In genomic region chr9:16114821-16115485, GRCm38 (mm10) we compare ENCODE assay signal across 8 mouse cellular contexts.
DNase-seq lines count a peak whose midpoint lies in the region; ATAC-seq and TF ChIP-seq lines count a peak whose summit lies in the region.

No protein-coding gene starts in this region.

- TF ChIP-seq CTCF in kidney, adult 2 months (conservative IDR thresholded peaks at IDR 0.05; ENCODE audit: insufficient read depth, insufficient read length, low read depth, low read length), result no peak
- TF ChIP-seq CTCF in lung, postnatal 0 days (IDR thresholded peaks at IDR 0.05), result no peak
- no peak for TF ChIP-seq CTCF in thymus, adult 2 months (IDR thresholded peaks at IDR 0.05; ENCODE audit: borderline replicate concordance, control insufficient read depth, extremely low read depth, insufficient read depth, low read length, poor library complexity)

- H3K27me3 ChIP-seq in hindbrain, embryonic 16.5 days (replicated peaks; ENCODE audit: control insufficient read depth, insufficient read depth, low read length), result no peaks in the 10 kb centered on the region
- H3K27me3 ChIP-seq in hindbrain, embryonic 12.5 days, result no peaks in the 10 kb centered on the region
- no peaks in the 10 kb centered on the region for H3K27me3 ChIP-seq in kidney, adult 2 months (replicated peaks; ENCODE audit: control insufficient read depth, insufficient read depth, low read length)
- no peaks in the 10 kb centered on the region for H3K27me3 ChIP-seq in lung, postnatal 0 days (replicated peaks; ENCODE audit: insufficient read depth, low read length)
- H3K27me3 ChIP-seq in thymus, adult 2 months (ENCODE audit: control insufficient read depth, insufficient read depth, low read length), result no peaks in the 10 kb centered on the region

- peak; percentile 74 for DNase-seq in heart, adult 8-10 months (ENCODE audit: low spot score)
- peak; percentile 22 for DNase-seq in kidney, adult 2 months
- peak; percentile 64 for DNase-seq in lung, postnatal 0 days (ENCODE audit: low spot score)
- no peak for DNase-seq in embryo, embryonic 11 days
- DNase-seq in thymus, adult 2 months, result no peak

- no peak overlapping the region for H3K27ac ChIP-seq in hindbrain, embryonic 16.5 days (ENCODE audit: low read depth, low read length)
- no peak overlapping the region for H3K27ac ChIP-seq in hindbrain, embryonic 12.5 days
- H3K27ac ChIP-seq in kidney, adult 2 months (ENCODE audit: insufficient read depth, low read depth, low read length), result 0 out of 2 replicates have a peak overlapping the region, but pooled peaks have one; percentile 12
- H3K27ac ChIP-seq in lung, postnatal 0 days (ENCODE audit: low read length), result no peak overlapping the region
- H3K27ac ChIP-seq in thymus, adult 2 months (ENCODE audit: control insufficient read depth, insufficient read depth, low read length), result no peak overlapping the region

- peak; percentile 45; the same call in 1 of the 2 replicates for ATAC-seq in hindbrain, embryonic 16.5 days
- no peak for ATAC-seq in hindbrain, embryonic 12.5 days (ENCODE audit: low FRiP score)
- ATAC-seq in lung, postnatal 0 days, result peak; percentile 80
- ATAC-seq in cerebellum, adult (ENCODE audit: insufficient number of reproducible peaks, low FRiP score, low TSS enrichment), result no peak

- TF ChIP-seq EP300 in lung, postnatal 0 days (IDR thresholded peaks at IDR 0.05), result peak; percentile 71

- H3K4me3 ChIP-seq in hindbrain, embryonic 16.5 days (ENCODE audit: low read length), result no peak overlapping the region
- no peak overlapping the region for H3K4me3 ChIP-seq in hindbrain, embryonic 12.5 days
- H3K4me3 ChIP-seq in kidney, adult 2 months (ENCODE audit: insufficient read depth, low read depth, low read length), result no peak overlapping the region
- no peak overlapping the region for H3K4me3 ChIP-seq in lung, postnatal 0 days (ENCODE audit: low read depth, low read length)
- no peak overlapping the region for H3K4me3 ChIP-seq in thymus, adult 2 months (ENCODE audit: control insufficient read depth, insufficient read depth, low read length)

- no peak overlapping the region for H3K4me2 ChIP-seq in hindbrain, embryonic 16.5 days (ENCODE audit: low read length)
- H3K4me2 ChIP-seq in hindbrain, embryonic 12.5 days (replicated peaks), result no peak overlapping the region
- H3K4me2 ChIP-seq in lung, postnatal 0 days (replicated peaks; ENCODE audit: low read depth, low read length), result no peak overlapping the region

- 59% methylated on average over 7 of the region's 7 CpGs for WGBS in hindbrain, embryonic 16.5 days
- WGBS in hindbrain, embryonic 12.5 days, result 72% methylated on average over 7 of the region's 7 CpGs
- WGBS in kidney, adult 2 months, result 59% methylated on average over 7 of the region's 7 CpGs
- 30% methylated on average over 7 of the region's 7 CpGs for whole genome bisulfite sequencing in lung, postnatal 0 days
- WGBS in thymus, adult 2 months, result 69% methylated on average over 7 of the region's 7 CpGs

- H3K36me3 ChIP-seq in hindbrain, embryonic 16.5 days (ENCODE audit: control insufficient read depth, insufficient read depth, low read length), result no peaks in the 10 kb centered on the region
- no peaks in the 10 kb centered on the region for H3K36me3 ChIP-seq in hindbrain, embryonic 12.5 days
- no peaks in the 10 kb centered on the region for H3K36me3 ChIP-seq in kidney, adult 2 months (ENCODE audit: control insufficient read depth, insufficient read depth, low read length)
- no peaks in the 10 kb centered on the region for H3K36me3 ChIP-seq in lung, postnatal 0 days (ENCODE audit: insufficient read depth, low read length)
- H3K36me3 ChIP-seq in thymus, adult 2 months (ENCODE audit: control insufficient read depth, insufficient read depth, low read length), result no peaks in the 10 kb centered on the region

- H3K9me3 ChIP-seq in hindbrain, embryonic 16.5 days (ENCODE audit: control insufficient read depth, low read length), result no peaks in the 10 kb centered on the region
- no peaks in the 10 kb centered on the region for H3K9me3 ChIP-seq in hindbrain, embryonic 12.5 days (replicated peaks)
- no peaks in the 10 kb centered on the region for H3K9me3 ChIP-seq in lung, postnatal 0 days (ENCODE audit: low read length)

- no peak for TF ChIP-seq POLR2A in kidney, adult 2 months (IDR thresholded peaks at IDR 0.05; ENCODE audit: low read depth, low read length)
- TF ChIP-seq POLR2A in thymus, adult 2 months (IDR thresholded peaks at IDR 0.05; ENCODE audit: control insufficient read depth, extremely low read depth, insufficient read depth, low read length, poor library complexity), result no peak

- H3K4me1 ChIP-seq in hindbrain, embryonic 16.5 days (ENCODE audit: control insufficient read depth, insufficient read depth, low read depth, low read length), result no peaks in the 10 kb centered on the region
- H3K4me1 ChIP-seq in hindbrain, embryonic 12.5 days, result no peaks in the 10 kb centered on the region; the same call in 1 of the 2 replicates
- H3K4me1 ChIP-seq in kidney, adult 2 months (ENCODE audit: control insufficient read depth, insufficient read depth, low read length), result no peaks in the 10 kb centered on the region
- H3K4me1 ChIP-seq in lung, postnatal 0 days (ENCODE audit: insufficient read depth, low read depth, low read length), result no peaks in the 10 kb centered on the region
- H3K4me1 ChIP-seq in thymus, adult 2 months (replicated peaks; ENCODE audit: control insufficient read depth, insufficient read depth, low read length), result no peaks in the 10 kb centered on the region

- no peak overlapping the region for H3K9ac ChIP-seq in hindbrain, embryonic 16.5 days (ENCODE audit: low read depth, low read length)
- H3K9ac ChIP-seq in hindbrain, embryonic 12.5 days, result no peak overlapping the region
- no peak overlapping the region for H3K9ac ChIP-seq in lung, postnatal 0 days (replicated peaks; ENCODE audit: low read depth)

Comparison
In these comparisons a context has a peak if more than half of its experiments do, and no peak if none do; other contexts are left out.
1. ATAC-seq: peak in hindbrain, embryonic 16.5 days (single experiment) and lung, postnatal 0 days (single experiment); none in hindbrain, embryonic 12.5 days (single experiment) and cerebellum, adult (single experiment).
2. DNase-seq: peak in heart, adult 8-10 months (single experiment), kidney, adult 2 months (single experiment) and lung, postnatal 0 days (single experiment); none in embryo, embryonic 11 days (single experiment) and thymus, adult 2 months (single experiment).